19 mouse cellular contexts compared by ENCODE assay signal in genomic region chr8:25373276-25373675, GRCm38 (mm10).
A peak's percentile ranks its signal among the peaks of the same experiment; 100 is the strongest.
DNase-seq lines count a peak whose midpoint lies in the region; ATAC-seq and TF ChIP-seq lines count a peak whose summit lies in the region.
"Had no signal": no experiment of that assay in that cellular context is flagged by ENCODE, and none has a peak within 500 bp of the region (broad histone marks: within the 10 kb centered on the region; RNA-seq: fewer than 3 reads in every experiment).

No protein-coding gene starts in this region.

- DNase-seq in hindbrain, postnatal 0 days (ENCODE audit: low spot score) = peak; percentile 42
- DNase-seq in lung, postnatal 0 days (ENCODE audit: low spot score) = peak; percentile 25
- DNase-seq in lung, adult 2 months = no peak
- DNase-seq in brain, embryonic 14.5 days (ENCODE audit: low read depth) = peak; percentile 66
- DNase-seq in kidney, postnatal 14 days = peak; percentile 69
- DNase-seq in layer of hippocampus, adult 9-11 months = no peak
- DNase-seq in thymus, postnatal 36 days = no peak
- DNase-seq: cerebellum, adult 9-10 months; gastrocnemius, adult 2 months; liver, embryonic 13.5 days; lung, postnatal 14 days; thymus, adult 2 months had no signal

- 0 out of 2 replicates have a peak, but pooled peaks cover 4% of the 10 kb centered on the region for H3K4me1 ChIP-seq in hindbrain, postnatal 0 days (ENCODE audit: insufficient read depth, low read length)
- H3K4me1 ChIP-seq in hindbrain, embryonic 13.5 days (replicated peaks) = peaks cover 8% of the 10 kb centered on the region
- H3K4me1 ChIP-seq in lung, postnatal 0 days (ENCODE audit: insufficient read depth, low read depth, low read length) = no peaks in the 10 kb centered on the region
- no peaks in the 10 kb centered on the region for H3K4me1 ChIP-seq in lung, adult 2 months (ENCODE audit: control insufficient read depth, insufficient read depth, low read length)
- H3K4me1 ChIP-seq: stomach, embryonic 15.5 days had no signal

- no peak for ATAC-seq in hindbrain, postnatal 0 days
- ATAC-seq in hindbrain, embryonic 13.5 days (ENCODE audit: low FRiP score) = no peak
- ATAC-seq in lung, postnatal 0 days = no peak

- WGBS in hindbrain, postnatal 0 days = 42% methylated on average over 8 of the region's 8 CpGs
- WGBS in hindbrain, embryonic 13.5 days = 72% methylated on average over 8 of the region's 8 CpGs
- 52% methylated on average over 8 of the region's 8 CpGs for WGBS in lung, postnatal 0 days
- 51% methylated on average over 8 of the region's 8 CpGs for WGBS in lung, adult 2 months

- no peak for TF ChIP-seq CTCF in hindbrain, postnatal 0 days (IDR thresholded peaks at IDR 0.05; ENCODE audit: low read depth)
- TF ChIP-seq CTCF in lung, postnatal 0 days (IDR thresholded peaks at IDR 0.05) = no peak
- TF ChIP-seq CTCF in lung, adult 2 months (IDR thresholded peaks at IDR 0.05; ENCODE audit: insufficient read depth, low read length) = no peak
- TF ChIP-seq CTCF in brain, embryonic 14.5 days (IDR thresholded peaks at IDR 0.05; ENCODE audit: borderline replicate concordance, extremely low read depth, insufficient read depth, insufficient read length) = no peak

- TF ChIP-seq POLR2A in lung, adult 2 months (IDR thresholded peaks at IDR 0.05; ENCODE audit: borderline replicate concordance, extremely low read depth, low read depth, low read length) = no peak
- no peak for TF ChIP-seq POLR2A in brain, embryonic 14.5 days (IDR thresholded peaks at IDR 0.05; ENCODE audit: borderline replicate concordance, extremely low read depth, insufficient read depth, insufficient read length, poor library complexity, severe bottlenecking)

- TF ChIP-seq EP300 in lung, postnatal 0 days (IDR thresholded peaks at IDR 0.05) = no peak

- H3K27ac ChIP-seq in hindbrain, postnatal 0 days = no peak overlapping the region
- H3K27ac ChIP-seq in hindbrain, embryonic 13.5 days = no peak overlapping the region
- H3K27ac ChIP-seq in lung, postnatal 0 days (ENCODE audit: low read length) = no peak overlapping the region
- H3K27ac ChIP-seq: embryonic facial prominence, embryonic 12.5 days; gastrocnemius, adult 2 months; hindbrain, embryonic 12.5 days; limb, embryonic 13.5 days; liver, embryonic 13.5 days; neural tube, embryonic 12.5 days; stomach, embryonic 15.5 days had no signal

- H3K27me3 ChIP-seq in hindbrain, postnatal 0 days (ENCODE audit: insufficient read depth, low read length) = no peaks in the 10 kb centered on the region
- peaks cover 6% of the 10 kb centered on the region; the same call in 1 of the 2 replicates for H3K27me3 ChIP-seq in hindbrain, embryonic 13.5 days
- no peaks in the 10 kb centered on the region for H3K27me3 ChIP-seq in lung, postnatal 0 days (replicated peaks; ENCODE audit: insufficient read depth, low read length)
- H3K27me3 ChIP-seq: hindbrain, embryonic 12.5 days; limb, embryonic 13.5 days; liver, embryonic 13.5 days; neural tube, embryonic 12.5 days had no signal

- H3K9me3 ChIP-seq in hindbrain, postnatal 0 days (ENCODE audit: low read length) = no peaks in the 10 kb centered on the region
- no peaks in the 10 kb centered on the region for H3K9me3 ChIP-seq in hindbrain, embryonic 13.5 days
- no peaks in the 10 kb centered on the region for H3K9me3 ChIP-seq in lung, postnatal 0 days (ENCODE audit: low read length)
- H3K9me3 ChIP-seq: embryonic facial prominence, embryonic 12.5 days; hindbrain, embryonic 12.5 days; limb, embryonic 13.5 days; liver, embryonic 13.5 days; neural tube, embryonic 12.5 days; stomach, embryonic 15.5 days had no signal

- H3K9ac ChIP-seq in hindbrain, postnatal 0 days (replicated peaks; ENCODE audit: low read length) = no peak overlapping the region
- H3K9ac ChIP-seq in hindbrain, embryonic 13.5 days = no peak overlapping the region
- H3K9ac ChIP-seq in lung, postnatal 0 days (replicated peaks; ENCODE audit: low read depth) = no peak overlapping the region
- H3K9ac ChIP-seq: embryonic facial prominence, embryonic 12.5 days; hindbrain, embryonic 12.5 days; limb, embryonic 13.5 days; liver, embryonic 13.5 days; neural tube, embryonic 12.5 days; stomach, embryonic 15.5 days had no signal

- H3K4me3 ChIP-seq in hindbrain, postnatal 0 days (ENCODE audit: low read length) = no peak overlapping the region
- no peak overlapping the region for H3K4me3 ChIP-seq in hindbrain, embryonic 13.5 days
- H3K4me3 ChIP-seq in lung, postnatal 0 days (ENCODE audit: low read depth, low read length) = no peak overlapping the region
- no peak overlapping the region for H3K4me3 ChIP-seq in lung, adult 2 months (replicated peaks; ENCODE audit: extremely low read depth, low read depth, low read length)
- H3K4me3 ChIP-seq: embryonic facial prominence, embryonic 12.5 days; gastrocnemius, adult 2 months; hindbrain, embryonic 12.5 days; limb, embryonic 13.5 days; liver, embryonic 13.5 days; neural tube, embryonic 12.5 days; stomach, embryonic 15.5 days had no signal

- H3K36me3 ChIP-seq in hindbrain, postnatal 0 days (ENCODE audit: insufficient read depth, low read length) = no peaks in the 10 kb centered on the region
- no peaks in the 10 kb centered on the region for H3K36me3 ChIP-seq in hindbrain, embryonic 13.5 days
- H3K36me3 ChIP-seq in lung, postnatal 0 days (ENCODE audit: insufficient read depth, low read length) = no peaks in the 10 kb centered on the region
- H3K36me3 ChIP-seq: embryonic facial prominence, embryonic 12.5 days; hindbrain, embryonic 12.5 days; limb, embryonic 13.5 days; liver, embryonic 13.5 days; neural tube, embryonic 12.5 days; stomach, embryonic 15.5 days had no signal

- H3K4me2 ChIP-seq in hindbrain, postnatal 0 days (ENCODE audit: low read depth, low read length) = no peak overlapping the region
- no peak overlapping the region for H3K4me2 ChIP-seq in hindbrain, embryonic 13.5 days
- H3K4me2 ChIP-seq in lung, postnatal 0 days (replicated peaks; ENCODE audit: low read depth, low read length) = no peak overlapping the region
- H3K4me2 ChIP-seq: embryonic facial prominence, embryonic 12.5 days; heart, embryonic 11.5 days; hindbrain, embryonic 12.5 days; limb, embryonic 13.5 days; liver, embryonic 13.5 days; neural tube, embryonic 12.5 days; stomach, embryonic 15.5 days had no signal

Comparison
In these comparisons a context has a peak if more than half of its experiments do, and no peak if none do; other contexts are left out.
1. DNase-seq: peak in hindbrain, postnatal 0 days (single experiment), lung, postnatal 0 days (single experiment), brain, embryonic 14.5 days (single experiment) and kidney, postnatal 14 days (single experiment); none in lung, adult 2 months (single experiment), layer of hippocampus, adult 9-11 months (single experiment) and thymus, postnatal 36 days (0 of 2).